Mouse (Mus musculus) CH12.LX (cell line): ENCODE measurements around the gene Eps15. TPM values are rescaled to one million over a fixed set of nuclear protein-coding genes. Genes with fewer than 3 reads are reported as not detected.

ENCODE experiments used
- DNase-seq: peaks from one replicate; pipeline ENCODE4 v3.0.0-alpha.2; 2013; ENCODE audit errors: extremely low read depth
- H3K27ac ChIP-seq: 2 replicates; pipeline ENCODE4 v1.5.1; 2012; ENCODE audit warnings: low read depth, mild to moderate bottlenecking, control low read depth, moderate library complexity; ENCODE audit not compliant: insufficient read depth
- H3K27me3 ChIP-seq: replicated peaks from 2 replicates; pipeline ENCODE3; 2012; ENCODE audit warnings: inconsistent platforms
- H3K36me3 ChIP-seq, 2 experiments: replicated peaks in 1 of 2; 2 replicates each; pipeline versions ENCODE3 to v1.6.1; 2012; ENCODE audit warnings: inconsistent platforms in 1 of 2, low read length in 1 of 2, mild to moderate bottlenecking in 1 of 2, mixed read lengths in 1 of 2, moderate library complexity in 1 of 2; ENCODE audit not compliant: control insufficient read depth in 1 of 2, insufficient read depth in 1 of 2
- H3K4me1 ChIP-seq, 2 experiments: 2 replicates each; pipeline ENCODE4 v1.6.1; 2012; ENCODE audit warnings: inconsistent platforms in 1 of 2, moderate library complexity in 1 of 2; ENCODE audit not compliant: insufficient read depth in 2 of 2, control insufficient read depth in 1 of 2
- H3K4me2 ChIP-seq: 2 replicates; pipeline ENCODE4 v1.6.1; 2012; ENCODE audit warnings: low read depth, mild to moderate bottlenecking, control low read depth; ENCODE audit not compliant: poor library complexity, insufficient read depth, severe bottlenecking
- H3K4me3 ChIP-seq, 3 experiments: fragments of 150-350 bp in 1 of 3; sonication (generic) in 1 of 3; replicated peaks in 1 of 3; 2 replicates each; pipeline versions ENCODE3 to v1.5.1; 2011 to 2012; ENCODE audit warnings: low read depth in 2 of 3, low read length in 2 of 3, mild to moderate bottlenecking in 2 of 3, moderate library complexity in 2 of 3, control low read depth in 1 of 3, improper control_type of control experiment in 1 of 3, inconsistent platforms in 1 of 3, mixed read lengths in 1 of 3; ENCODE audit not compliant: poor library complexity in 1 of 3
- H3K79me2 ChIP-seq: replicated peaks from 2 replicates; pipeline ENCODE4 v1.6.1; 2012; ENCODE audit warnings: mild to moderate bottlenecking, moderate library complexity; ENCODE audit not compliant: control insufficient read depth, poor library complexity, insufficient read depth, severe bottlenecking; ENCODE audit errors: extremely low read depth
- H3K9ac ChIP-seq: 2 replicates; pipeline ENCODE4 v1.6.1; 2012; ENCODE audit warnings: low read depth, mild to moderate bottlenecking, control low read depth, moderate library complexity; ENCODE audit not compliant: insufficient read depth
- H3K9me3 ChIP-seq: replicated peaks from 2 replicates; pipeline ENCODE3; 2012; ENCODE audit warnings: low read length, inconsistent platforms, mixed read lengths
- BHLHE40 ChIP-seq: IDR thresholded peaks from 2 replicates; pipeline ENCODE4 v1.6.1; 2011; ENCODE audit warnings: mild to moderate bottlenecking, low read depth, low read length, improper control_type of control experiment
- CHD1 ChIP-seq: IDR thresholded peaks from 2 replicates; pipeline ENCODE4 v1.6.1; 2012; ENCODE audit warnings: low read depth, low read length, improper control_type of control experiment, inconsistent platforms
- CTCF ChIP-seq, 2 experiments: IDR thresholded peaks in 1 of 2; conservative IDR thresholded peaks in 1 of 2; 2 replicates each; pipeline ENCODE4 v1.5.1; 2011 to 2012; ENCODE audit warnings: low read depth in 2 of 2, low read length in 2 of 2, improper control_type of control experiment in 1 of 2, inconsistent platforms in 1 of 2, mild to moderate bottlenecking in 1 of 2, moderate library complexity in 1 of 2
- E2F4 ChIP-seq: IDR thresholded peaks from 2 replicates; pipeline ENCODE4 v1.6.1; 2011; ENCODE audit warnings: low read depth, low read length, improper control_type of control experiment; ENCODE audit not compliant: insufficient replicate concordance
- EP300 ChIP-seq: IDR thresholded peaks from 2 replicates; pipeline ENCODE4 v1.6.1; 2011; ENCODE audit warnings: low read length, improper control_type of control experiment
- ETS1 ChIP-seq: conservative IDR thresholded peaks from 2 replicates; pipeline ENCODE4 v1.6.1; 2012; ENCODE audit warnings: low read depth, mild to moderate bottlenecking, inconsistent platforms, low read length, improper control_type of control experiment, moderate library complexity
- IRF4 ChIP-seq: IDR thresholded peaks from 2 replicates; pipeline ENCODE4 v1.6.1; 2014; ENCODE audit warnings: low read depth, mild to moderate bottlenecking, inconsistent platforms, low read length, improper control_type of control experiment
- JUN ChIP-seq: IDR thresholded peaks from 2 replicates; pipeline ENCODE4 v1.6.1; 2011; ENCODE audit warnings: low read depth, mild to moderate bottlenecking, low read length, improper control_type of control experiment, moderate library complexity; ENCODE audit not compliant: insufficient read depth
- JUND ChIP-seq: conservative IDR thresholded peaks from 2 replicates; pipeline ENCODE4 v1.6.1; 2011; ENCODE audit warnings: low read depth, low read length, improper control_type of control experiment
- KAT2A ChIP-seq: IDR thresholded peaks from 2 replicates; pipeline ENCODE4 v1.6.1; 2012; ENCODE audit warnings: low read length, improper control_type of control experiment, inconsistent platforms; ENCODE audit not compliant: insufficient replicate concordance
- MAFK ChIP-seq: IDR thresholded peaks from 2 replicates; pipeline ENCODE4 v1.6.1; 2011; ENCODE audit warnings: low read length, improper control_type of control experiment; ENCODE audit not compliant: insufficient replicate concordance
- MAZ ChIP-seq: IDR thresholded peaks from 2 replicates; pipeline ENCODE4 v1.6.1; 2012; ENCODE audit warnings: low read depth, mild to moderate bottlenecking, inconsistent platforms, low read length, improper control_type of control experiment, moderate library complexity
- MXI1 ChIP-seq: IDR thresholded peaks from 2 replicates; pipeline ENCODE4 v1.6.1; 2011; ENCODE audit warnings: mild to moderate bottlenecking, low read depth, low read length, improper control_type of control experiment
- MYC ChIP-seq: IDR thresholded peaks from 2 replicates; pipeline ENCODE4 v1.6.1; 2011; ENCODE audit warnings: low read depth, mild to moderate bottlenecking, improper control_type of control experiment, low read length
- NELFE ChIP-seq: IDR thresholded peaks from 2 replicates; pipeline ENCODE4 v1.6.1; 2011; ENCODE audit warnings: low read depth, low read length, improper control_type of control experiment
- NRF1 ChIP-seq: IDR thresholded peaks from 2 replicates; pipeline ENCODE4 v1.6.1; 2014; ENCODE audit warnings: low read depth, mild to moderate bottlenecking, inconsistent platforms, low read length, improper control_type of control experiment, moderate library complexity
- PAX5 ChIP-seq: IDR thresholded peaks from 2 replicates; pipeline ENCODE4 v1.6.1; 2012; ENCODE audit warnings: low read length, inconsistent platforms, mixed read lengths
- POLR2AphosphoS2 ChIP-seq: IDR thresholded peaks from 2 replicates; pipeline ENCODE4 v1.6.1; 2011; ENCODE audit warnings: low read depth, low read length, improper control_type of control experiment
- RCOR1 ChIP-seq: conservative IDR thresholded peaks from 2 replicates; pipeline ENCODE4 v1.6.1; 2012; ENCODE audit warnings: low read depth, mild to moderate bottlenecking, inconsistent platforms, low read length, improper control_type of control experiment
- SMC3 ChIP-seq: IDR thresholded peaks from 2 replicates; pipeline ENCODE4 v1.6.1; 2011; ENCODE audit warnings: low read depth, low read length, improper control_type of control experiment
- TBP ChIP-seq: conservative IDR thresholded peaks from 2 replicates; pipeline ENCODE4 v1.6.1; 2011; ENCODE audit warnings: low read depth, low read length, improper control_type of control experiment
- TCF12 ChIP-seq: IDR thresholded peaks from 2 replicates; pipeline ENCODE4 v1.6.1; 2014; ENCODE audit warnings: low read depth, mild to moderate bottlenecking, inconsistent platforms, low read length, improper control_type of control experiment
- USF1 ChIP-seq: IDR thresholded peaks from 2 replicates; pipeline ENCODE4 v1.6.1; 2014; ENCODE audit warnings: low read depth, mild to moderate bottlenecking, inconsistent platforms, low read length, improper control_type of control experiment
- USF2 ChIP-seq: conservative IDR thresholded peaks from 2 replicates; pipeline ENCODE4 v1.6.1; 2011; ENCODE audit warnings: low read depth, low read length, improper control_type of control experiment
- ZC3H11A ChIP-seq: IDR thresholded peaks from 2 replicates; pipeline ENCODE4 v1.6.1; 2012; ENCODE audit warnings: low read depth, mild to moderate bottlenecking, inconsistent platforms, low read length, improper control_type of control experiment
- ZKSCAN1 ChIP-seq: IDR thresholded peaks from 2 replicates; pipeline ENCODE4 v1.6.1; 2012; ENCODE audit warnings: low read depth, inconsistent platforms, low read length, improper control_type of control experiment, borderline replicate concordance
- ZMIZ1 ChIP-seq: IDR thresholded peaks from 2 replicates; pipeline ENCODE4 v1.6.1; 2012; ENCODE audit warnings: low read depth, mild to moderate bottlenecking, inconsistent platforms, low read length, improper control_type of control experiment
- dilution Hi-C: fragments of 300-500 bp; cut with MboI; formaldehyde crosslinking; loops from 2 replicates; pipeline ENCODE4 v1.14.3; 2020; ENCODE audit warnings: low sequenced_read_pairs; ENCODE audit not compliant: extremely low pct_unique_long_range_greater_than_20kb, extremely low pct_ligation_motif_present
- in situ Hi-C: fragments of 300-500 bp; cut with MboI; formaldehyde crosslinking; loops from 3 replicates; pipeline ENCODE4 v1.14.3; 2019; ENCODE audit warnings: low sequenced_read_pairs, low pct_ligation_motif_present, low pct_unique_long_range_greater_than_20kb, mixed read lengths
- polyA plus RNA-seq: library from polyadenylated mRNA; unstranded; fragments of >175 nt; gene quantifications from 2 replicates; pipeline ENCODE4 v1.2.1, GENCODE M21; 2012; ENCODE audit warnings: low read depth; ENCODE audit not compliant: insufficient read length
- total RNA-seq, 2 experiments: library from RNA; depleted of rRNA; stranded (reverse); fragments of 300-350 nt in 1 of 2; fragments of >200 nt in 1 of 2; gene quantifications; 2 replicates each; pipeline ENCODE4 v1.2.3; 2012 to 2014

The Eps15 gene
- total and polyA plus RNA-seq, 3 experiments, result 23.4 to 60.4 (median 39.6) TPM

- Histone ChIP-seq H3K9me3 (no peaks in the 10 kb centered on the region), H3K4me3 (no peak overlapping the region), H3K27ac (no peak overlapping the region), H3K9ac (no peak overlapping the region), H3K4me1 (peaks cover 0 to 19% of the 10 kb centered on the region in 2 experiments; a peak in 2 of 4 replicates), H3K27me3 (no peaks in the 10 kb centered on the region), H3K79me2 (no peaks in the 10 kb centered on the region), H3K36me3 (peaks cover 17 to 62% of the 10 kb centered on the region in 2 experiments), H3K4me2 (no peak overlapping the region)
- peak; percentile 48 for DNase-seq
- TF ChIP-seq NRF1 (no peak), EP300 (no peak), USF1 (no peak), IRF4 (0 out of 2 replicates have a peak, but pooled peaks have one; percentile 23), CHD1 (no peak), MXI1 (no peak), ZC3H11A (no peak), MYC (peak; percentile 51; the same call in 1 of the 2 replicates), E2F4 (no peak), POLR2AphosphoS2 (no peak), ZKSCAN1 (no peak), SMC3 (no peak), ETS1 (no peak), TCF12 (peak; percentile 57), CTCF (conservative IDR thresholded peaks at IDR 0.05 in 1 of 2, IDR thresholded peaks at IDR 0.05 in 1 of 2; ENCODE audit: low read depth in 2 of 2, low read length in 2 of 2) (no peak), USF2 (no peak), ZMIZ1 (no peak), JUND (no peak)
- in situ Hi-C loops, result no loop called here
- dilution Hi-C loops, result no loop called here
Observed at GRCm38 (mm10) chr4:109382457-109382856, 102.4 kb downstream of the Eps15 start.

GRCm38 (mm10) chr4:109385599-109385998 lies 105.5 kb downstream of the Eps15 start:
- H3K4me2 ChIP-seq, result no peak overlapping the region
- no peaks in the 10 kb centered on the region for H3K9me3 ChIP-seq
- in situ Hi-C loops, result no loop called here
- no peak overlapping the region for H3K27ac ChIP-seq
- no peak overlapping the region for H3K4me3 ChIP-seq
- H3K27me3 ChIP-seq, result no peaks in the 10 kb centered on the region
- H3K36me3 ChIP-seq, result peaks cover 5 to 57% of the 10 kb centered on the region in 2 experiments
- no peak for TF ChIP-seq PAX5
- no peak for TF ChIP-seq JUN
- no peak for TF ChIP-seq TCF12
- TF ChIP-seq MAZ, result no peak
- no peak for TF ChIP-seq TBP
- TF ChIP-seq MYC, result no peak
- TF ChIP-seq NELFE, result no peak
- no peak for TF ChIP-seq CTCF (conservative IDR thresholded peaks at IDR 0.05 in 1 of 2, IDR thresholded peaks at IDR 0.05 in 1 of 2; ENCODE audit: low read depth in 2 of 2, low read length in 2 of 2)
- TF ChIP-seq SMC3, result no peak
- TF ChIP-seq BHLHE40, result no peak
- no peak for TF ChIP-seq MAFK
- TF ChIP-seq RCOR1, result no peak
- no peak for TF ChIP-seq JUND
- TF ChIP-seq KAT2A, result no peak
- peaks cover 0 to 19% of the 10 kb centered on the region in 2 experiments; a peak in 2 of 4 replicates for H3K4me1 ChIP-seq
- no peak overlapping the region for H3K9ac ChIP-seq
- dilution Hi-C loops, result no loop called here
- no peaks in the 10 kb centered on the region for H3K79me2 ChIP-seq
- DNase-seq, result no peak
